In genomic region chr10:127170837-127171272, GRCm38 (mm10) we compare ENCODE assay signal across 8 mouse cellular contexts. TPM values are rescaled to one million over a fixed set of nuclear protein-coding genes. Genes with fewer than 3 reads are reported as not detected.
DNase-seq lines count a peak whose midpoint lies in the region; ATAC-seq and TF ChIP-seq lines count a peak whose summit lies in the region.

No protein-coding gene starts in this region.

- H3K9me3 ChIP-seq in embryonic facial prominence, embryonic 12.5 days: no peaks in the 10 kb centered on the region
- H3K9me3 ChIP-seq in heart, embryonic 14.5 days (ENCODE audit: control insufficient read depth, low read length): no peaks in the 10 kb centered on the region
- H3K9me3 ChIP-seq in kidney, postnatal 0 days (replicated peaks; ENCODE audit: low read length): no peaks in the 10 kb centered on the region

- peak; percentile 91 to 93 for DNase-seq in B cell, adult 2 months
- peak; percentile 79 for DNase-seq in WW6 (ENCODE audit: low read depth, low spot score)
- peak; percentile 77 for DNase-seq in kidney, postnatal 0 days (ENCODE audit: low spot score)
- peak; percentile 82 for DNase-seq in lung, postnatal 14 days
- peak; percentile 85 for DNase-seq in retina, embryonic 14.5 days (ENCODE audit: low spot score)
- peak; percentile 77 for DNase-seq in urinary bladder, postnatal 14 days (ENCODE audit: low spot score)

- under 1% methylated on average over 26 of the region's 29 CpGs for WGBS in embryonic facial prominence, embryonic 12.5 days
- 2% methylated on average over 29 of the region's 29 CpGs for WGBS in heart, embryonic 14.5 days
- under 1% methylated on average over 28 of the region's 29 CpGs for WGBS in kidney, postnatal 0 days

- H3K27me3 ChIP-seq in embryonic facial prominence, embryonic 12.5 days: peaks cover 68% of the 10 kb centered on the region
- peaks cover 75% of the 10 kb centered on the region for H3K27me3 ChIP-seq in heart, embryonic 14.5 days (ENCODE audit: control insufficient read depth, insufficient read depth, low read length)
- H3K27me3 ChIP-seq in kidney, postnatal 0 days (ENCODE audit: insufficient read depth, low read length): no peaks in the 10 kb centered on the region

- ATAC-seq in embryonic facial prominence, embryonic 12.5 days (ENCODE audit: insufficient number of reproducible peaks, insufficient read depth, low FRiP score, low TSS enrichment): peak; percentile 31
- ATAC-seq in heart, embryonic 14.5 days (ENCODE audit: insufficient number of reproducible peaks, insufficient read depth, low FRiP score, low read depth): no peak
- peak; percentile 70 for ATAC-seq in kidney, postnatal 0 days (replicated peaks; ENCODE audit: low FRiP score, low read depth)

- no peak overlapping the region for H3K9ac ChIP-seq in embryonic facial prominence, embryonic 12.5 days
- H3K9ac ChIP-seq in heart, embryonic 14.5 days (ENCODE audit: low read length): no peak overlapping the region
- H3K9ac ChIP-seq in kidney, postnatal 0 days (ENCODE audit: low read depth, low read length): no peak overlapping the region

- H3K36me3 ChIP-seq in embryonic facial prominence, embryonic 12.5 days: no peaks in the 10 kb centered on the region
- no peaks in the 10 kb centered on the region for H3K36me3 ChIP-seq in heart, embryonic 14.5 days (ENCODE audit: control insufficient read depth, insufficient read depth, low read length)
- no peaks in the 10 kb centered on the region for H3K36me3 ChIP-seq in kidney, postnatal 0 days (ENCODE audit: insufficient read depth, low read length)

- no peak overlapping the region for H3K27ac ChIP-seq in embryonic facial prominence, embryonic 12.5 days
- H3K27ac ChIP-seq in heart, embryonic 14.5 days (replicated peaks in 1 of 2; ENCODE audit: control insufficient read depth in 1 of 2, insufficient read depth in 1 of 2, low read depth in 2 of 2, low read length in 2 of 2): no peak overlapping the region
- H3K27ac ChIP-seq in kidney, postnatal 0 days: no peak overlapping the region

- peak overlapping the region; percentile 72 for H3K4me2 ChIP-seq in embryonic facial prominence, embryonic 12.5 days (replicated peaks)
- peak overlapping the region; percentile 68 for H3K4me2 ChIP-seq in heart, embryonic 14.5 days (ENCODE audit: low read length)
- H3K4me2 ChIP-seq in kidney, postnatal 0 days (ENCODE audit: low read length): peak overlapping the region; percentile 64

- H3K4me3 ChIP-seq in embryonic facial prominence, embryonic 12.5 days: peak overlapping the region; percentile 38
- peak overlapping the region; percentile 38 to 45 for H3K4me3 ChIP-seq in heart, embryonic 14.5 days (ENCODE audit: control insufficient read depth in 1 of 2, insufficient read depth in 1 of 2, low read depth in 1 of 2, low read length in 2 of 2)
- H3K4me3 ChIP-seq in kidney, postnatal 0 days (replicated peaks; ENCODE audit: low read depth, low read length): peak overlapping the region; percentile 25

- peak; percentile 83 for TF ChIP-seq CTCF in kidney, postnatal 0 days (IDR thresholded peaks at IDR 0.05; ENCODE audit: low read depth)

- peaks cover 10% of the 10 kb centered on the region for H3K4me1 ChIP-seq in embryonic facial prominence, embryonic 12.5 days
- peaks cover 9 to 27% of the 10 kb centered on the region in 2 experiments for H3K4me1 ChIP-seq in heart, embryonic 14.5 days (ENCODE audit: control insufficient read depth in 2 of 2, insufficient read depth in 2 of 2, low read length in 2 of 2)
- peaks cover 3% of the 10 kb centered on the region; the same call in 1 of the 2 replicates for H3K4me1 ChIP-seq in kidney, postnatal 0 days (replicated peaks; ENCODE audit: insufficient read depth, low read length)

RNA-seq across cellular contexts. Expression of gene B4galnt1, which starts 5.8 kb away (rescaled TPM):
- polyA plus RNA-seq in embryonic facial prominence, embryonic 12.5 days (2016; fragmentation: Nextera tagmentation; extraction: Ambion mirVana): 4.6 and 6.2 TPM in 2 replicates
- 1.5 and 2.0 TPM in 2 replicates for polyA plus RNA-seq in heart, embryonic 14.5 days (2014; fragmentation: Nextera tagmentation; extraction: Ambion mirVana)
- 15.0 and 16.4 TPM in 2 replicates for polyA plus RNA-seq in kidney, postnatal 0 days (2015; fragmentation: Nextera tagmentation; extraction: Ambion mirVana)

RNA-seq across cellular contexts. Expression of gene Slc26a10, which starts 9.6 kb away (rescaled TPM):
- 1.9 and 3.0 TPM in 2 replicates for polyA plus RNA-seq in embryonic facial prominence, embryonic 12.5 days (2016; fragmentation: Nextera tagmentation; extraction: Ambion mirVana)
- 17.4 and 19.3 TPM in 2 replicates for polyA plus RNA-seq in heart, embryonic 14.5 days (2014; fragmentation: Nextera tagmentation; extraction: Ambion mirVana)
- 2.8 and 3.1 TPM in 2 replicates for polyA plus RNA-seq in kidney, postnatal 0 days (2015; fragmentation: Nextera tagmentation; extraction: Ambion mirVana)

RNA-seq across cellular contexts. Expression of gene Arhgef25, which starts 19.0 kb away (rescaled TPM):
- 85.0 and 96.5 TPM in 2 replicates for polyA plus RNA-seq in embryonic facial prominence, embryonic 12.5 days (2016; fragmentation: Nextera tagmentation; extraction: Ambion mirVana)
- polyA plus RNA-seq in heart, embryonic 14.5 days (2014; fragmentation: Nextera tagmentation; extraction: Ambion mirVana): 18.2 and 22.8 TPM in 2 replicates
- polyA plus RNA-seq in kidney, postnatal 0 days (2015; fragmentation: Nextera tagmentation; extraction: Ambion mirVana): 27.9 and 29.0 TPM in 2 replicates

RNA-seq across cellular contexts. Expression of gene Dtx3, which starts 24.7 kb away (rescaled TPM):
- 172 and 173 TPM in 2 replicates for polyA plus RNA-seq in embryonic facial prominence, embryonic 12.5 days (2016; fragmentation: Nextera tagmentation; extraction: Ambion mirVana)
- 73.3 and 75.7 TPM in 2 replicates for polyA plus RNA-seq in heart, embryonic 14.5 days (2014; fragmentation: Nextera tagmentation; extraction: Ambion mirVana)
- 83.3 and 85.1 TPM in 2 replicates for polyA plus RNA-seq in kidney, postnatal 0 days (2015; fragmentation: Nextera tagmentation; extraction: Ambion mirVana)

RNA-seq across cellular contexts. Expression of gene Pip4k2c, which starts 40.5 kb away (rescaled TPM):
- polyA plus RNA-seq in embryonic facial prominence, embryonic 12.5 days (2016; fragmentation: Nextera tagmentation; extraction: Ambion mirVana): 29.0 and 30.5 TPM in 2 replicates
- 17.6 and 22.8 TPM in 2 replicates for polyA plus RNA-seq in heart, embryonic 14.5 days (2014; fragmentation: Nextera tagmentation; extraction: Ambion mirVana)
- polyA plus RNA-seq in kidney, postnatal 0 days (2015; fragmentation: Nextera tagmentation; extraction: Ambion mirVana): 45.0 and 50.1 TPM in 2 replicates
